Mouse (Mus musculus) liver, embryonic 16.5 days (tissue): Measurements from ENCODE around the gene Dock10. TPM values are rescaled to one million over a fixed set of nuclear protein-coding genes. Genes with fewer than 3 reads are reported as not detected.

Experiments
- ATAC-seq: fragments of 200-750 bp; cut with Nextera tagmentation; 2 replicates; pipeline ENCODE4 v1.8.0; 2017; ENCODE audit warnings: low read depth, mild to moderate bottlenecking, moderate number of reproducible peaks, moderate library complexity
- H3K27ac ChIP-seq: fragments of 300-500 bp; sonication (generic); 2 replicates; pipeline ENCODE4 v1.5.1; 2014; ENCODE audit warnings: mild to moderate bottlenecking, low read length
- H3K27me3 ChIP-seq: fragments of 300-500 bp; sonication (generic); 2 replicates; pipeline ENCODE4 v1.6.1; 2014; ENCODE audit warnings: low read depth, low read length, mixed read lengths; ENCODE audit not compliant: control insufficient read depth, insufficient read depth
- H3K36me3 ChIP-seq: fragments of 300-500 bp; sonication (generic); 2 replicates; pipeline ENCODE4 v1.6.1; 2014; ENCODE audit warnings: mild to moderate bottlenecking; ENCODE audit not compliant: control insufficient read depth, insufficient read depth
- H3K4me1 ChIP-seq: fragments of 300-500 bp; sonication (generic); 2 replicates; pipeline ENCODE4 v1.6.1; 2014; ENCODE audit warnings: low read depth, low read length, mixed read lengths; ENCODE audit not compliant: control insufficient read depth
- H3K4me2 ChIP-seq: fragments of 300-500 bp; sonication (generic); 2 replicates; pipeline ENCODE4 v1.6.1; 2014; ENCODE audit warnings: low read depth, low read length, mixed read lengths
- H3K4me3 ChIP-seq: fragments of 300-500 bp; sonication (generic); 2 replicates; pipeline ENCODE4 v1.5.1; 2014; ENCODE audit warnings: low read depth, mild to moderate bottlenecking, low read length
- H3K9ac ChIP-seq: fragments of 300-500 bp; sonication (generic); 2 replicates; pipeline ENCODE4 v1.6.1; 2014; ENCODE audit warnings: low read depth, low read length
- H3K9me3 ChIP-seq: fragments of 300-500 bp; sonication (generic); replicated peaks from 2 replicates; pipeline ENCODE4 v1.6.1; 2016; ENCODE audit warnings: low read length; ENCODE audit not compliant: control insufficient read depth
- WGBS: fragments of 180-500 bp; shearing (Covaris S2); extraction: QIAGEN DNeasy Blood & Tissue Kit; methylation state at CpG from one replicate; pipeline ENCODE4 v1.1.7; 2014; ENCODE audit not compliant: insufficient replicate concordance; 5-methylcytosine and 5-hydroxymethylcytosine counted together
- polyA plus RNA-seq: library from polyadenylated mRNA; unstranded; fragments of >200 nt; fragmentation: Nextera tagmentation; extraction: Ambion mirVana; gene quantifications from 2 replicates; pipeline ENCODE4 v1.2.1, GENCODE M21; 2015

The Dock10 gene
- polyA plus RNA-seq, 1 experiment from 2014 or later, result 3.1 TPM

DNA sequence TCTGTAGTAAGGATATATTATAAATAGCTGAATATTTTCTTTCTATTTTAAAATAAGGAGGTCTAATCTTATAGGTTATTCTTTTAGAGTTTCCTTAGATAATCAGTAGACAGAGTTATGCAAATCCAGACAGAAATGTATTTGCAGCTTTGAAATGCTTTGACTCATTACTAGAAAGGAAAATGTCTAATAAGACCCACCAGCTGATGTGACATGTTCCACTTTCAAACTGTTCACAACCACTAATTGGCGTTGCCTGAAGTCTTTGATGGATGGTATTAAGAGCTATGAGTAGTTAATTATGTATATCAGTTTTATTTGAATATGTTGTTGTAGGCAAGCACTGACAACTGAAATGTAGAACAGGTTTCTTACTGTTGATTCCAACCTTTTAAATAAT, 298.4 kb downstream of the Dock10 start:
- WGBS, result 64% methylated on average over 1 of the region's 1 CpGs
- Histone ChIP-seq H3K4me1 (no peaks in the 10 kb centered on the region), H3K27ac (no peak overlapping the region), H3K4me3 (no peak overlapping the region), H3K36me3 (no peaks in the 10 kb centered on the region), H3K4me2 (no peak overlapping the region), H3K27me3 (no peaks in the 10 kb centered on the region), H3K9me3 (no peaks in the 10 kb centered on the region), H3K9ac (no peak overlapping the region)
- no peak for ATAC-seq

DNA sequence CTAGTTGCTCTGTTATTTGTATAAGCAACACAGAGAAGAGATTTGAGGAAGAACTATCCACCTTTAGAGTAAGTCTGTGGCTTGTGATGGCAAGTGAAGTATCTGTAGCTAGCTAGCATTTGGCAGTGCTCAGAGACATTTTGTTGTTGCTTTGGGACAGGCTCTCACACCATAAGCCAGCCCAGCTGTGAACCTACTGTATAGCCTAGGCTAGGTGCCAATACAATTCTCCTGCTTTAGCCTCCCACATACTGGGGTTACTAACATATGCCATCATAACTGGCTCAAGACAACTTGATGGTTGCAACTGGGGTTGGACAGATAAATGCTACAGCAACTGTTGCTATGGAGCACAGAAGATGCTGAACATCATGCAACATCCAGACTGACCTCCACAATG, 298.9 kb downstream of the Dock10 start:
- Histone ChIP-seq H3K27ac (no peak overlapping the region), H3K4me1 (no peaks in the 10 kb centered on the region), H3K4me2 (no peak overlapping the region), H3K4me3 (no peak overlapping the region), H3K36me3 (no peaks in the 10 kb centered on the region), H3K9ac (no peak overlapping the region), H3K27me3 (no peaks in the 10 kb centered on the region), H3K9me3 (no peaks in the 10 kb centered on the region)
- ATAC-seq, result no peak

DNA sequence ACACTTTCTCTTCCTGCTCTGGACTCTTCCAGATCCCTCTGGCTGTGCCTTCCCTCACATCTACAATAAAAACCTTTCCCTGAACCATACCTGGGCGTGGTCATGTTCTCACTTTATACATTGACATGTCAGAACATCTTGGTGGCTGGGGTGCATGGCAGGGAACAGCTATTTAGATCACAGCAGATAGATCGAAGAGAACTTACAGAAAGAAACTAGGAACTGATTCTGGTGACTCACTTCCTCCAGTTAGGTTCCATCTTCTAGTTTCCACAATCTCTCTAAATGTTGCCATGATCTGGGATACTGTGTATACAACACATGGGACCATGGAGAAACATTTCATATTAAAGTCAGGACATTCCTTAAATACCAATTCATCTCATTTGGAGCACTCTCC, 304.4 kb downstream of the Dock10 start:
- Histone ChIP-seq H3K9me3 (no peaks in the 10 kb centered on the region), H3K36me3 (no peaks in the 10 kb centered on the region), H3K27ac (no peak overlapping the region), H3K9ac (no peak overlapping the region), H3K27me3 (no peaks in the 10 kb centered on the region), H3K4me2 (no peak overlapping the region), H3K4me1 (no peaks in the 10 kb centered on the region), H3K4me3 (no peak overlapping the region)
- 39% methylated on average over 2 of the region's 2 CpGs for WGBS
- ATAC-seq, result no peak

DNA sequence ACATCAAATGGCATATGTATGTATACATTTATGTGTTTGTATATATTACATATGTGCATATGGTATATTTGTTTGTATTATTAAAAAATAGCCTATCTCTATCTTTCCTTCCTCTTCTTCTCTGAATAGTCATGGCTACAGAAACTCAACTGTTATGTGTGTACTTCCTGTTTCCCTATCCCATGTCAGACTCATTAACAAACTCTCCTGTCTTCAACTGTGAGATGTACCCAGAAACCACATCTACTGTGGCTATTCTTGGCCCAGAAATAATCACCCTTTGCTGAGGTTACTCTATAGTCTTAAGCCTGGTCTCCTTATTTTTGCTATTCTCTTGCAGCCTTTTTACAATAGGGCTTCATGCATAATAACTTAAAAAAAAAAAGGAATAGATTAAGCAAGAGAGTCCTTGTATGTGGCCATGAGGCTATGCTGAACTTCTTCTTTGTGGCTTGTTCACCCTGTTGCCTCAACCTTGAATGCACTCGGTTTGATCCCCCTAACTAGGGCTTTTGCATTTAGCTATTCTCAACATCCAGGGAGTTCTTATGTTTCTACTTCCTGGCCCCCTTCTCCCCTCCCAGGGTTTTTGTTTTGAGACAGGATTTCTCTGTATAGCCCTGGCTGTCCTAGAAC, 306.3 kb downstream of the Dock10 start:
- Histone ChIP-seq H3K36me3 (no peaks in the 10 kb centered on the region), H3K4me2 (no peak overlapping the region), H3K4me1 (no peaks in the 10 kb centered on the region), H3K4me3 (no peak overlapping the region), H3K27ac (no peak overlapping the region), H3K27me3 (no peaks in the 10 kb centered on the region), H3K9me3 (no peaks in the 10 kb centered on the region), H3K9ac (no peak overlapping the region)
- WGBS, result 22% methylated on average over 1 of the region's 1 CpGs
- no peak; the same call in 1 of the 2 replicates for ATAC-seq
